Mouse (Mus musculus): ENCODE data around the gene Btaf1. TPM values are rescaled to one million over a fixed set of nuclear protein-coding genes. Genes with fewer than 3 reads are reported as not detected.

Btaf1 gene
- 17.2 and 17.6 TPM in 2 replicates for polyA plus RNA-seq (2016; fragmentation: Nextera tagmentation; extraction: Ambion mirVana)

- ATAC-seq (ENCODE audit: low FRiP score): peak; percentile 98
- Histone ChIP-seq H3K9ac (peak within 1 kb of the TSS; percentile 93), H3K9me3 (replicated peaks) (no peaks in the 10 kb centered on the region), H3K4me3 (peak within 1 kb of the TSS; percentile 91), H3K36me3 (no peaks in the 10 kb centered on the region), H3K27ac (peak within 1 kb of the TSS; percentile 96), H3K4me2 (replicated peaks) (peak within 1 kb of the TSS; percentile 86), H3K4me1 (peaks cover 16% of the 10 kb centered on the region), H3K27me3 (no peaks in the 10 kb centered on the region)
- WGBS: under 1% methylated on average over 96 of the region's 98 CpGs
These were observed at the start of gene Btaf1 for GRCm38 (mm10) chr19:36925671-36926552. Btaf1 (plus strand) TSS chr19:36926079.

- no peak overlapping the region for H3K27ac ChIP-seq
- no peaks in the 10 kb centered on the region for H3K27me3 ChIP-seq
- no peak for ATAC-seq (ENCODE audit: low FRiP score)
- no peak overlapping the region for H3K4me3 ChIP-seq
- no peak overlapping the region for H3K9ac ChIP-seq
- H3K4me1 ChIP-seq: no peaks in the 10 kb centered on the region
- no peak overlapping the region for H3K4me2 ChIP-seq (replicated peaks)
- peaks cover 83% of the 10 kb centered on the region for H3K36me3 ChIP-seq
- no peaks in the 10 kb centered on the region for H3K9me3 ChIP-seq (replicated peaks)
These were observed 48.5 kb upstream of the Btaf1 start for GRCm38 (mm10) chr19:36877329-36877728.

GRCm38 (mm10) chr19:36878743-36879495 is 47.0 kb upstream of the Btaf1 start:
- H3K9me3 ChIP-seq (replicated peaks): no peaks in the 10 kb centered on the region
- no peak overlapping the region for H3K4me3 ChIP-seq
- 84% methylated on average over 11 of the region's 11 CpGs for WGBS
- no peak overlapping the region for H3K4me2 ChIP-seq (replicated peaks)
- no peak overlapping the region for H3K27ac ChIP-seq
- H3K9ac ChIP-seq: no peak overlapping the region
- ATAC-seq (ENCODE audit: low FRiP score): no peak
- H3K27me3 ChIP-seq: no peaks in the 10 kb centered on the region
- H3K36me3 ChIP-seq: peaks cover 85% of the 10 kb centered on the region
- H3K4me1 ChIP-seq: no peaks in the 10 kb centered on the region

GRCm38 (mm10) chr19:36883119-36883518 is 42.8 kb upstream of the Btaf1 start:
- ATAC-seq (ENCODE audit: low FRiP score): no peak
- H3K27ac ChIP-seq: no peak overlapping the region
- no peak overlapping the region for H3K4me3 ChIP-seq
- no peaks in the 10 kb centered on the region for H3K4me1 ChIP-seq
- H3K9me3 ChIP-seq (replicated peaks): no peaks in the 10 kb centered on the region
- H3K4me2 ChIP-seq (replicated peaks): no peak overlapping the region
- no peak overlapping the region for H3K9ac ChIP-seq
- WGBS: 83% methylated on average over 6 of the region's 6 CpGs
- no peaks in the 10 kb centered on the region for H3K27me3 ChIP-seq
- peaks cover 81% of the 10 kb centered on the region for H3K36me3 ChIP-seq

GRCm38 (mm10) chr19:36886316-36886715 is 39.6 kb upstream of the Btaf1 start:
- H3K36me3 ChIP-seq: peaks cover 88% of the 10 kb centered on the region
- H3K4me3 ChIP-seq: no peak overlapping the region
- H3K4me2 ChIP-seq (replicated peaks): no peak overlapping the region
- H3K9ac ChIP-seq: no peak overlapping the region
- ATAC-seq (ENCODE audit: low FRiP score): no peak
- no peaks in the 10 kb centered on the region for H3K27me3 ChIP-seq
- H3K4me1 ChIP-seq: no peaks in the 10 kb centered on the region
- H3K27ac ChIP-seq: no peak overlapping the region
- WGBS: 73% methylated on average over 2 of the region's 2 CpGs
- H3K9me3 ChIP-seq (replicated peaks): no peaks in the 10 kb centered on the region

GRCm38 (mm10) chr19:36887706-36888105 is 38.2 kb upstream of the Btaf1 start:
- Histone ChIP-seq H3K4me1 (no peaks in the 10 kb centered on the region), H3K27ac (no peak overlapping the region), H3K4me3 (no peak overlapping the region), H3K9ac (no peak overlapping the region), H3K36me3 (peaks cover 87% of the 10 kb centered on the region), H3K9me3 (replicated peaks) (no peaks in the 10 kb centered on the region), H3K4me2 (replicated peaks) (no peak overlapping the region), H3K27me3 (no peaks in the 10 kb centered on the region)
- ATAC-seq (ENCODE audit: low FRiP score): no peak
- WGBS: 47% methylated on average over 3 of the region's 3 CpGs

- 97% methylated on average over 3 of the region's 3 CpGs for WGBS
- H3K27ac ChIP-seq: no peak overlapping the region
- H3K4me2 ChIP-seq (replicated peaks): no peak overlapping the region
- peaks cover 69% of the 10 kb centered on the region for H3K36me3 ChIP-seq
- peaks cover 9% of the 10 kb centered on the region for H3K4me1 ChIP-seq
- H3K9me3 ChIP-seq (replicated peaks): no peaks in the 10 kb centered on the region
- H3K4me3 ChIP-seq: no peak overlapping the region
- no peaks in the 10 kb centered on the region for H3K27me3 ChIP-seq
- ATAC-seq (ENCODE audit: low FRiP score): no peak
- H3K9ac ChIP-seq: no peak overlapping the region
These were observed 34.1 kb upstream of the Btaf1 start for GRCm38 (mm10) chr19:36891746-36892145.

GRCm38 (mm10) chr19:36896791-36897569 is 28.9 kb upstream of the Btaf1 start:
- peak; percentile 93 for ATAC-seq (ENCODE audit: low FRiP score)
- Histone ChIP-seq H3K4me1 (peaks cover 16% of the 10 kb centered on the region), H3K4me3 (no peak overlapping the region), H3K36me3 (peaks cover 23% of the 10 kb centered on the region), H3K9ac (0 out of 2 replicates have a peak overlapping the region, but pooled peaks have one; percentile 18), H3K9me3 (replicated peaks) (no peaks in the 10 kb centered on the region), H3K4me2 (replicated peaks) (peak overlapping the region; percentile 13; the same call in 1 of the 2 replicates), H3K27me3 (no peaks in the 10 kb centered on the region), H3K27ac (peak overlapping the region; percentile 80)
- 15% methylated on average over 10 of the region's 10 CpGs for WGBS

GRCm38 (mm10) chr19:36897778-36898177 is 28.1 kb upstream of the Btaf1 start:
- H3K27me3 ChIP-seq: no peaks in the 10 kb centered on the region
- 44% methylated on average over 9 of the region's 9 CpGs for WGBS
- peaks cover 17% of the 10 kb centered on the region for H3K36me3 ChIP-seq
- H3K4me1 ChIP-seq: peaks cover 16% of the 10 kb centered on the region
- H3K9me3 ChIP-seq (replicated peaks): no peaks in the 10 kb centered on the region
- no peak overlapping the region; the same call in 1 of the 2 replicates for H3K27ac ChIP-seq
- H3K4me3 ChIP-seq: no peak overlapping the region
- no peak overlapping the region for H3K9ac ChIP-seq
- no peak for ATAC-seq (ENCODE audit: low FRiP score)
- H3K4me2 ChIP-seq (replicated peaks): no peak overlapping the region

- H3K4me3 ChIP-seq: no peak overlapping the region
These were observed 22.5 kb upstream of the Btaf1 start for GRCm38 (mm10) chr19:36903377-36903776.

GRCm38 (mm10) chr19:36904211-36905007 is 21.5 kb upstream of the Btaf1 start:
- peak; percentile 95 for ATAC-seq (ENCODE audit: low FRiP score)
- 1% methylated on average over 41 of the region's 41 CpGs for WGBS
- no peaks in the 10 kb centered on the region for H3K27me3 ChIP-seq
- peak overlapping the region; percentile 79 for H3K27ac ChIP-seq
- 0 out of 2 replicates have a peak, but pooled peaks cover 6% of the 10 kb centered on the region for H3K4me1 ChIP-seq
- peak overlapping the region; percentile 74 for H3K9ac ChIP-seq
- peak overlapping the region; percentile 60 for H3K4me2 ChIP-seq (replicated peaks)
- no peaks in the 10 kb centered on the region for H3K9me3 ChIP-seq (replicated peaks)
- no peaks in the 10 kb centered on the region for H3K36me3 ChIP-seq
- H3K4me3 ChIP-seq: peak overlapping the region; percentile 48

More at GRCm38 (mm10) chr19:36903377-36903776, 22.5 kb upstream of the Btaf1 start:
- WGBS: 28% methylated on average over 7 of the region's 7 CpGs
- no peaks in the 10 kb centered on the region for H3K9me3 ChIP-seq (replicated peaks)
- H3K4me2 ChIP-seq (replicated peaks): peak overlapping the region; percentile 60
- peak overlapping the region; percentile 79; the same call in 1 of the 2 replicates for H3K27ac ChIP-seq
- H3K9ac ChIP-seq: no peak overlapping the region
- no peaks in the 10 kb centered on the region for H3K27me3 ChIP-seq
- 0 out of 2 replicates have a peak, but pooled peaks cover 6% of the 10 kb centered on the region for H3K4me1 ChIP-seq
- H3K36me3 ChIP-seq: no peaks in the 10 kb centered on the region
- ATAC-seq (ENCODE audit: low FRiP score): no peak
